Mouse (Mus musculus) cortical plate, adult 2 months (tissue): ENCODE measurements around the gene Tmem91.
A peak's percentile ranks its signal among the peaks of the same experiment; 100 is the strongest.

Source experiments
- CTCF ChIP-seq: fragments of 200-500 bp; IDR thresholded peaks from 2 replicates; pipeline ENCODE4 v1.5.1; 2011; ENCODE audit warnings: mild to moderate bottlenecking, control low read depth, low read length; ENCODE audit not compliant: insufficient read depth; ENCODE audit errors: extremely low read depth
- POLR2A ChIP-seq: fragments of 200-500 bp; IDR thresholded peaks from 2 replicates; pipeline ENCODE4 v1.6.1; 2011; ENCODE audit warnings: mild to moderate bottlenecking, low read length, control low read depth; ENCODE audit not compliant: insufficient read depth; ENCODE audit errors: extremely low read depth

- TF ChIP-seq POLR2A (no peak), CTCF (peak; percentile 14; the same call in 1 of the 2 replicates)
These were observed 11.9 kb upstream of the Tmem91 start, which contains the start of gene Tgfb1 for GRCm38 (mm10) chr7:25686680-25687531.
